Mouse (Mus musculus): Measurements from ENCODE around the gene Cfap157. TPM values are rescaled to one million over a fixed set of nuclear protein-coding genes. Genes with fewer than 3 reads are reported as not detected.
A peak's percentile ranks its signal among the peaks of the same experiment; 100 is the strongest.

Cfap157 gene
- total and polyA plus RNA-seq, 2 experiments from 2014 or later = 0.16 to 1.1 TPM

- H3K27ac ChIP-seq = no peak overlapping the region
Observed at GRCm38 (mm10) chr2:32734480-32734879, 49.7 kb downstream of the Cfap157 start.

GRCm38 (mm10) chr2:32732695-32733094, 51.5 kb downstream of the Cfap157 start:
- no peak overlapping the region for H3K9ac ChIP-seq (replicated peaks; ENCODE audit: low read length)
- no peaks in the 10 kb centered on the region for H3K36me3 ChIP-seq (ENCODE audit: insufficient read depth, low read length)
- H3K4me1 ChIP-seq (ENCODE audit: insufficient read depth, low read length) = no peaks in the 10 kb centered on the region
- no peaks in the 10 kb centered on the region for H3K9me3 ChIP-seq (ENCODE audit: low read length)
- WGBS = 77% methylated on average over 6 of the region's 6 CpGs
- DNase-seq (ENCODE audit: low spot score) = no peak
- ATAC-seq = no peak
- no peak overlapping the region for H3K4me3 ChIP-seq (ENCODE audit: low read length)
- TF ChIP-seq CTCF (IDR thresholded peaks at IDR 0.05; ENCODE audit: low read depth) = no peak
- H3K27ac ChIP-seq = no peak overlapping the region
- H3K4me2 ChIP-seq (ENCODE audit: low read depth, low read length) = no peak overlapping the region
- no peaks in the 10 kb centered on the region for H3K27me3 ChIP-seq (ENCODE audit: insufficient read depth, low read length)

More at GRCm38 (mm10) chr2:32734480-32734879, 49.7 kb downstream of the Cfap157 start:
- TF ChIP-seq CTCF (IDR thresholded peaks at IDR 0.05; ENCODE audit: low read depth) = no peak
- DNase-seq (ENCODE audit: low spot score) = no peak
- Histone ChIP-seq H3K36me3 (ENCODE audit: insufficient read depth, low read length) (no peaks in the 10 kb centered on the region), H3K9ac (replicated peaks; ENCODE audit: low read length) (no peak overlapping the region), H3K4me2 (ENCODE audit: low read depth, low read length) (no peak overlapping the region), H3K4me1 (ENCODE audit: insufficient read depth, low read length) (no peaks in the 10 kb centered on the region), H3K27me3 (ENCODE audit: insufficient read depth, low read length) (no peaks in the 10 kb centered on the region), H3K4me3 (ENCODE audit: low read length) (no peak overlapping the region), H3K9me3 (ENCODE audit: low read length) (no peaks in the 10 kb centered on the region)
- ATAC-seq = peak; percentile 28; the same call in 1 of the 2 replicates
- WGBS = 38% methylated on average over 4 of the region's 4 CpGs

- Histone ChIP-seq H3K4me1 (ENCODE audit: insufficient read depth, low read length) (peaks cover 3% of the 10 kb centered on the region; the same call in 1 of the 2 replicates), H3K4me3 (ENCODE audit: low read length) (no peak overlapping the region), H3K4me2 (ENCODE audit: low read depth, low read length) (no peak overlapping the region), H3K27ac (no peak overlapping the region), H3K36me3 (ENCODE audit: insufficient read depth, low read length) (no peaks in the 10 kb centered on the region), H3K9me3 (ENCODE audit: low read length) (no peaks in the 10 kb centered on the region), H3K27me3 (ENCODE audit: insufficient read depth, low read length) (no peaks in the 10 kb centered on the region), H3K9ac (replicated peaks; ENCODE audit: low read length) (no peak overlapping the region)
- ATAC-seq = no peak
- 70% methylated on average over 4 of the region's 4 CpGs for WGBS
- DNase-seq (ENCODE audit: low spot score) = no peak
- no peak for TF ChIP-seq CTCF (IDR thresholded peaks at IDR 0.05; ENCODE audit: low read depth)
Observed at GRCm38 (mm10) chr2:32731911-32732310, 52.3 kb downstream of the Cfap157 start.

- 54% methylated on average over 11 of the region's 11 CpGs for WGBS
- Histone ChIP-seq H3K27ac (no peak overlapping the region), H3K27me3 (ENCODE audit: insufficient read depth, low read length) (no peaks in the 10 kb centered on the region), H3K4me3 (ENCODE audit: low read length) (no peak overlapping the region), H3K36me3 (ENCODE audit: insufficient read depth, low read length) (no peaks in the 10 kb centered on the region), H3K4me2 (ENCODE audit: low read depth, low read length) (no peak overlapping the region), H3K9ac (replicated peaks; ENCODE audit: low read length) (no peak overlapping the region), H3K4me1 (ENCODE audit: insufficient read depth, low read length) (peaks cover 3% of the 10 kb centered on the region; the same call in 1 of the 2 replicates), H3K9me3 (ENCODE audit: low read length) (no peaks in the 10 kb centered on the region)
- TF ChIP-seq CTCF (IDR thresholded peaks at IDR 0.05; ENCODE audit: low read depth) = no peak
- ATAC-seq (no peak), DNase-seq (ENCODE audit: low spot score) (no peak)
Observed at GRCm38 (mm10) chr2:32730854-32731253, 53.4 kb downstream of the Cfap157 start.

- Histone ChIP-seq H3K27ac (no peak overlapping the region), H3K9ac (replicated peaks; ENCODE audit: low read length) (no peak overlapping the region), H3K9me3 (ENCODE audit: low read length) (no peaks in the 10 kb centered on the region), H3K36me3 (ENCODE audit: insufficient read depth, low read length) (no peaks in the 10 kb centered on the region), H3K4me3 (ENCODE audit: low read length) (no peak overlapping the region), H3K27me3 (ENCODE audit: insufficient read depth, low read length) (no peaks in the 10 kb centered on the region), H3K4me1 (ENCODE audit: insufficient read depth, low read length) (peaks cover 3% of the 10 kb centered on the region; the same call in 1 of the 2 replicates), H3K4me2 (ENCODE audit: low read depth, low read length) (no peak overlapping the region)
- WGBS = 79% methylated on average over 4 of the region's 4 CpGs
- DNase-seq (ENCODE audit: low spot score) = no peak
- no peak for TF ChIP-seq CTCF (IDR thresholded peaks at IDR 0.05; ENCODE audit: low read depth)
- ATAC-seq = no peak
Observed at GRCm38 (mm10) chr2:32729547-32729946, 54.7 kb downstream of the Cfap157 start.

- Histone ChIP-seq H3K4me1 (ENCODE audit: insufficient read depth, low read length) (peaks cover 3% of the 10 kb centered on the region; the same call in 1 of the 2 replicates), H3K27me3 (ENCODE audit: insufficient read depth, low read length) (no peaks in the 10 kb centered on the region), H3K36me3 (ENCODE audit: insufficient read depth, low read length) (no peaks in the 10 kb centered on the region), H3K9ac (replicated peaks; ENCODE audit: low read length) (no peak overlapping the region), H3K4me2 (ENCODE audit: low read depth, low read length) (peak overlapping the region; percentile 45), H3K9me3 (ENCODE audit: low read length) (no peaks in the 10 kb centered on the region), H3K4me3 (ENCODE audit: low read length) (0 out of 2 replicates have a peak overlapping the region, but pooled peaks have one; percentile 24), H3K27ac (no peak overlapping the region)
- ATAC-seq (no peak), DNase-seq (ENCODE audit: low spot score) (no peak)
- 70% methylated on average over 7 of the region's 7 CpGs for WGBS
- TF ChIP-seq CTCF (IDR thresholded peaks at IDR 0.05; ENCODE audit: low read depth) = no peak
Observed at GRCm38 (mm10) chr2:32728463-32728862, 55.8 kb downstream of the Cfap157 start.

GRCm38 (mm10) chr2:32727435-32727834, 56.8 kb downstream of the Cfap157 start:
- H3K27ac ChIP-seq = peak overlapping the region; percentile 36

More at GRCm38 (mm10) chr2:32727435-32727834, 56.8 kb downstream of the Cfap157 start:
- H3K4me3 ChIP-seq (ENCODE audit: low read length) = peak overlapping the region; percentile 24
- H3K36me3 ChIP-seq (ENCODE audit: insufficient read depth, low read length) = no peaks in the 10 kb centered on the region
- WGBS = under 1% methylated on average over 16 of the region's 16 CpGs
- H3K9me3 ChIP-seq (ENCODE audit: low read length) = no peaks in the 10 kb centered on the region
- peak overlapping the region; percentile 45 for H3K4me2 ChIP-seq (ENCODE audit: low read depth, low read length)
- no peak for TF ChIP-seq CTCF (IDR thresholded peaks at IDR 0.05; ENCODE audit: low read depth)
- peaks cover 3% of the 10 kb centered on the region; the same call in 1 of the 2 replicates for H3K4me1 ChIP-seq (ENCODE audit: insufficient read depth, low read length)
- DNase-seq (ENCODE audit: low spot score) = peak; percentile 95
- H3K27me3 ChIP-seq (ENCODE audit: insufficient read depth, low read length) = no peaks in the 10 kb centered on the region
- H3K9ac ChIP-seq (replicated peaks; ENCODE audit: low read length) = no peak overlapping the region; the same call in 1 of the 2 replicates
- ATAC-seq = peak; percentile 96

Other genes with a start within 250 kb of the Cfap157 start
- 23.6 and 25.4 TPM in 2 replicates for gene Fam102a, start 249.1 kb downstream of the Cfap157 start, total RNA-seq (2014; rRNA removed)
- 7.9 and 8.2 TPM in 2 replicates for gene Fam102a, start 249.1 kb downstream of the Cfap157 start, polyA plus RNA-seq (2015; fragmentation: Nextera tagmentation; extraction: Ambion mirVana)
- gene Dpm2, start 213.6 kb downstream of the Cfap157 start, total RNA-seq (2014; rRNA removed) = 64.1 and 70.8 TPM in 2 replicates
- gene Dpm2, start 213.6 kb downstream of the Cfap157 start, polyA plus RNA-seq (2015; fragmentation: Nextera tagmentation; extraction: Ambion mirVana) = 139 and 146 TPM in 2 replicates
- gene Pip5kl1, start 209.6 kb downstream of the Cfap157 start, total RNA-seq (2014; rRNA removed) = 15.1 and 35.0 TPM in 2 replicates
- gene Pip5kl1, start 209.6 kb downstream of the Cfap157 start, polyA plus RNA-seq (2015; fragmentation: Nextera tagmentation; extraction: Ambion mirVana) = 16.7 and 19.1 TPM in 2 replicates
- 0.21 and 0.83 TPM in 2 replicates for gene 9430097D07Rik, start 208.7 kb downstream of the Cfap157 start, total RNA-seq (2014; rRNA removed)
- gene 9430097D07Rik, start 208.7 kb downstream of the Cfap157 start, polyA plus RNA-seq (2015; fragmentation: Nextera tagmentation; extraction: Ambion mirVana) = 0.73 and 0.76 TPM in 2 replicates
- gene St6galnac4, start 197.3 kb downstream of the Cfap157 start, total RNA-seq (2014; rRNA removed) = 66.9 and 75.7 TPM in 2 replicates
- 45.6 and 47.5 TPM in 2 replicates for gene St6galnac4, start 197.3 kb downstream of the Cfap157 start, polyA plus RNA-seq (2015; fragmentation: Nextera tagmentation; extraction: Ambion mirVana)
- gene St6galnac6, start 184.7 kb downstream of the Cfap157 start, total RNA-seq (2014; rRNA removed) = 87.0 and 114 TPM in 2 replicates
- gene St6galnac6, start 184.7 kb downstream of the Cfap157 start, polyA plus RNA-seq (2015; fragmentation: Nextera tagmentation; extraction: Ambion mirVana) = 39.5 and 40.9 TPM in 2 replicates
- 89.8 and 92.2 TPM in 2 replicates for gene Ak1, start 162.7 kb downstream of the Cfap157 start, total RNA-seq (2014; rRNA removed)
- gene Ak1, start 162.7 kb downstream of the Cfap157 start, polyA plus RNA-seq (2015; fragmentation: Nextera tagmentation; extraction: Ambion mirVana) = 103 and 106 TPM in 2 replicates
- 23.7 and 24.1 TPM in 2 replicates for gene Eng, start 137.8 kb downstream of the Cfap157 start, total RNA-seq (2014; rRNA removed)
- gene Eng, start 137.8 kb downstream of the Cfap157 start, polyA plus RNA-seq (2015; fragmentation: Nextera tagmentation; extraction: Ambion mirVana) = 23.7 and 23.8 TPM in 2 replicates
- gene Fpgs, start 80.3 kb downstream of the Cfap157 start, total RNA-seq (2014; rRNA removed) = 23.1 and 32.6 TPM in 2 replicates
- gene Fpgs, start 80.3 kb downstream of the Cfap157 start, polyA plus RNA-seq (2015; fragmentation: Nextera tagmentation; extraction: Ambion mirVana) = 22.8 and 23.4 TPM in 2 replicates
- 108 and 116 TPM in 2 replicates for gene Cdk9, start 71.4 kb downstream of the Cfap157 start, total RNA-seq (2014; rRNA removed)
- gene Cdk9, start 71.4 kb downstream of the Cfap157 start, polyA plus RNA-seq (2015; fragmentation: Nextera tagmentation; extraction: Ambion mirVana) = 61.1 and 65.3 TPM in 2 replicates
- gene Sh2d3c, start 63.4 kb downstream of the Cfap157 start, total RNA-seq (2014; rRNA removed) = 43.8 and 56.9 TPM in 2 replicates
- 49.5 and 52.8 TPM in 2 replicates for gene Sh2d3c, start 63.4 kb downstream of the Cfap157 start, polyA plus RNA-seq (2015; fragmentation: Nextera tagmentation; extraction: Ambion mirVana)
- 1.7 and 3.2 TPM in 2 replicates for gene 6330409D20Rik, start 43.4 kb downstream of the Cfap157 start, total RNA-seq (2014; rRNA removed)
- gene 6330409D20Rik, start 43.4 kb downstream of the Cfap157 start, polyA plus RNA-seq (2015; fragmentation: Nextera tagmentation; extraction: Ambion mirVana) = 3.6 and 5.1 TPM in 2 replicates
- 75.1 and 81.1 TPM in 2 replicates for gene Tor2a, start 27.2 kb downstream of the Cfap157 start, total RNA-seq (2014; rRNA removed)
- 48.2 and 49.1 TPM in 2 replicates for gene Tor2a, start 27.2 kb downstream of the Cfap157 start, polyA plus RNA-seq (2015; fragmentation: Nextera tagmentation; extraction: Ambion mirVana)
- gene Ttc16, start 8.8 kb downstream of the Cfap157 start, total RNA-seq (2014; rRNA removed) = 0.78 and 1.6 TPM in 2 replicates
- gene Ttc16, start 8.8 kb downstream of the Cfap157 start, polyA plus RNA-seq (2015; fragmentation: Nextera tagmentation; extraction: Ambion mirVana) = 0.58 and 0.76 TPM in 2 replicates
- 0.75 and 2.9 TPM in 2 replicates for gene Ptrh1, start 8.6 kb downstream of the Cfap157 start, total RNA-seq (2014; rRNA removed)
- 4.0 and 4.4 TPM in 2 replicates for gene Ptrh1, start 8.6 kb downstream of the Cfap157 start, polyA plus RNA-seq (2015; fragmentation: Nextera tagmentation; extraction: Ambion mirVana)
- 142 and 149 TPM in 2 replicates for gene Stxbp1, start 62.8 kb upstream of the Cfap157 start, total RNA-seq (2014; rRNA removed)
- gene Stxbp1, start 62.8 kb upstream of the Cfap157 start, polyA plus RNA-seq (2015; fragmentation: Nextera tagmentation; extraction: Ambion mirVana) = 318 and 348 TPM in 2 replicates
- gene Fam129b, start 91.7 kb upstream of the Cfap157 start, total RNA-seq (2014; rRNA removed) = 49.8 and 52.7 TPM in 2 replicates
- gene Fam129b, start 91.7 kb upstream of the Cfap157 start, polyA plus RNA-seq (2015; fragmentation: Nextera tagmentation; extraction: Ambion mirVana) = 20.8 and 23.5 TPM in 2 replicates
- 154 and 168 TPM in 2 replicates for gene Rpl12, start 177.1 kb upstream of the Cfap157 start, total RNA-seq (2014; rRNA removed)
- 92.2 and 101 TPM in 2 replicates for gene Rpl12, start 177.1 kb upstream of the Cfap157 start, polyA plus RNA-seq (2015; fragmentation: Nextera tagmentation; extraction: Ambion mirVana)
- gene Lrsam1, start 177.2 kb upstream of the Cfap157 start, total RNA-seq (2014; rRNA removed) = 37.9 and 50.0 TPM in 2 replicates
- gene Lrsam1, start 177.2 kb upstream of the Cfap157 start, polyA plus RNA-seq (2015; fragmentation: Nextera tagmentation; extraction: Ambion mirVana) = 19.5 and 22.1 TPM in 2 replicates
- 38.2 and 41.2 TPM in 2 replicates for gene Slc2a8, start 197.7 kb upstream of the Cfap157 start, total RNA-seq (2014; rRNA removed)
- 32.6 and 33.4 TPM in 2 replicates for gene Slc2a8, start 197.7 kb upstream of the Cfap157 start, polyA plus RNA-seq (2015; fragmentation: Nextera tagmentation; extraction: Ambion mirVana)